Mouse (Mus musculus) embryonic fibroblast, embryonic 13.5 days (primary cell): ENCODE data around the gene Lrrc3. TPM values are rescaled to one million over a fixed set of nuclear protein-coding genes. Genes with fewer than 3 reads are reported as not detected.
A peak's percentile ranks its signal among the peaks of the same experiment; 100 is the strongest.

Experiments used
- H3K27ac ChIP-seq: 2 replicates; pipeline ENCODE4 v1.5.1; 2012; ENCODE audit warnings: low read length, control low read depth, inconsistent platforms; ENCODE audit not compliant: insufficient read depth
- H3K4me1 ChIP-seq: 2 replicates; pipeline ENCODE4 v1.6.1; 2011; ENCODE audit warnings: low read length; ENCODE audit not compliant: control insufficient read depth, insufficient read depth
- H3K4me3 ChIP-seq: 2 replicates; pipeline ENCODE4 v1.5.1; 2011; ENCODE audit warnings: mild to moderate bottlenecking, control low read depth, low read length; ENCODE audit not compliant: insufficient read depth
- CTCF ChIP-seq: IDR thresholded peaks from 2 replicates; pipeline ENCODE4 v1.5.1; 2011; ENCODE audit warnings: mild to moderate bottlenecking, control low read depth, low read length, moderate library complexity, borderline replicate concordance; ENCODE audit not compliant: insufficient read depth
- POLR2A ChIP-seq: IDR thresholded peaks from 2 replicates; pipeline ENCODE4 v1.6.1; 2011; ENCODE audit warnings: low read depth, mild to moderate bottlenecking, control low read depth, low read length, moderate library complexity
- polyA plus RNA-seq: library from polyadenylated mRNA; stranded (reverse); fragments of >200 nt; gene quantifications from 2 replicates; pipeline ENCODE4 v1.2.4, GENCODE M21; 2011; ENCODE audit warnings: low read depth; ENCODE audit not compliant: missing spikeins, insufficient read length

The Lrrc3 gene
- polyA plus RNA-seq, 1 experiment, result 1.9 TPM

- TF ChIP-seq CTCF, result peak; percentile 33; the same call in 1 of the 2 replicates
- no peak for TF ChIP-seq POLR2A
- H3K27ac ChIP-seq, result no peak overlapping the region
- H3K4me1 ChIP-seq, result no peaks in the 10 kb centered on the region
- H3K4me3 ChIP-seq, result no peak overlapping the region
These were observed 23.4 kb downstream of the Lrrc3 start for GRCm38 (mm10) chr10:77878985-77879384.

GRCm38 (mm10) chr10:77869651-77870050, 32.7 kb downstream of the Lrrc3 start:
- H3K27ac ChIP-seq, result no peak overlapping the region
- TF ChIP-seq CTCF, result no peak
- no peak for TF ChIP-seq POLR2A
- H3K4me1 ChIP-seq, result no peaks in the 10 kb centered on the region
- H3K4me3 ChIP-seq, result no peak overlapping the region

- Histone ChIP-seq H3K27ac (no peak overlapping the region), H3K4me3 (no peak overlapping the region), H3K4me1 (no peaks in the 10 kb centered on the region)
- TF ChIP-seq POLR2A (no peak), CTCF (no peak)
These were observed 34.8 kb downstream of the Lrrc3 start for GRCm38 (mm10) chr10:77867546-77867945.

- Histone ChIP-seq H3K4me3 (no peak overlapping the region), H3K27ac (no peak overlapping the region), H3K4me1 (no peaks in the 10 kb centered on the region)
- TF ChIP-seq CTCF, result no peak
- TF ChIP-seq POLR2A, result no peak
These were observed 37.6 kb downstream of the Lrrc3 start for GRCm38 (mm10) chr10:77864762-77865143.

GRCm38 (mm10) chr10:77864067-77864761, 38.1 kb downstream of the Lrrc3 start:
- Histone ChIP-seq H3K27ac (no peak overlapping the region), H3K4me1 (no peaks in the 10 kb centered on the region), H3K4me3 (no peak overlapping the region)
- TF ChIP-seq POLR2A, result no peak
- no peak for TF ChIP-seq CTCF

- Histone ChIP-seq H3K4me3 (no peak within 1 kb of the TSS), H3K27ac (no peak within 1 kb of the TSS), H3K4me1 (no peaks in the 10 kb centered on the region)
- TF ChIP-seq CTCF (no peak), POLR2A (no peak)
These were observed 40.7 kb downstream of the Lrrc3 start, which contains the start of gene Gm3285 for GRCm38 (mm10) chr10:77861675-77862074. Gene Gm3285, plus strand, starts transcription at chr10:77861975.

- H3K27ac ChIP-seq, result no peak within 1 kb of the TSS
- TF ChIP-seq CTCF, result no peak
- TF ChIP-seq POLR2A, result no peak
- no peaks in the 10 kb centered on the region for H3K4me1 ChIP-seq
- H3K4me3 ChIP-seq, result no peak within 1 kb of the TSS
These were observed 49.8 kb downstream of the Lrrc3 start, which contains the start of gene Gm10318 for GRCm38 (mm10) chr10:77852559-77852958. Gene Gm10318, plus strand, starts transcription at chr10:77852859.

Other genes starting within 250 kb of the Lrrc3 start
- gene Tspear, start 216.0 kb downstream of the Lrrc3 start, polyA plus RNA-seq, result not detected in 2 replicates
- not detected in 2 replicates for gene Gm19402, start 211.8 kb downstream of the Lrrc3 start, polyA plus RNA-seq
- gene Gm9508, start 205.3 kb downstream of the Lrrc3 start, polyA plus RNA-seq, result not detected in 2 replicates
- gene Gm10272, start 195.9 kb downstream of the Lrrc3 start, polyA plus RNA-seq, result not detected in 2 replicates
- gene Gm10024, start 191.1 kb downstream of the Lrrc3 start, polyA plus RNA-seq, result not detected in 2 replicates
- gene Gm10142, start 186.7 kb downstream of the Lrrc3 start, polyA plus RNA-seq, result not detected in 2 replicates
- gene Krtap12-1, start 181.9 kb downstream of the Lrrc3 start, polyA plus RNA-seq, result not detected in 2 replicates
- not detected in 2 replicates for gene Gm10100, start 176.1 kb downstream of the Lrrc3 start, polyA plus RNA-seq
- gene Gm18596, start 159.9 kb downstream of the Lrrc3 start, polyA plus RNA-seq, result not detected in 2 replicates
- not detected in 2 replicates for gene Gm9736, start 151.2 kb downstream of the Lrrc3 start, polyA plus RNA-seq
- gene Gm3233, start 142.9 kb downstream of the Lrrc3 start, polyA plus RNA-seq, result not detected in 2 replicates
- gene Gm3238, start 131.2 kb downstream of the Lrrc3 start, polyA plus RNA-seq, result not detected in 2 replicates
- gene Gm7138, start 125.6 kb downstream of the Lrrc3 start, polyA plus RNA-seq, result not detected in 2 replicates
- gene Gm3250, start 120.0 kb downstream of the Lrrc3 start, polyA plus RNA-seq, result not detected in 2 replicates
- gene Gm7137, start 114.3 kb downstream of the Lrrc3 start, polyA plus RNA-seq, result not detected in 2 replicates
- not detected in 2 replicates for gene Gm9639, start 107.5 kb downstream of the Lrrc3 start, polyA plus RNA-seq
- gene Gm19668, start 103.4 kb downstream of the Lrrc3 start, polyA plus RNA-seq, result not detected in 2 replicates
- not detected in 2 replicates for gene Gm9507, start 90.7 kb downstream of the Lrrc3 start, polyA plus RNA-seq
- gene Gm2696, start 87.9 kb downstream of the Lrrc3 start, polyA plus RNA-seq, result not detected in 2 replicates
- not detected in 2 replicates for gene Krtap10-4, start 75.4 kb downstream of the Lrrc3 start, polyA plus RNA-seq
- gene Krtap10-10, start 66.6 kb downstream of the Lrrc3 start, polyA plus RNA-seq, result not detected in 2 replicates
- gene Gm36176, start 55.7 kb downstream of the Lrrc3 start, polyA plus RNA-seq, result not detected in 2 replicates
- gene Gm10318, start 49.7 kb downstream of the Lrrc3 start, polyA plus RNA-seq, result not detected in 2 replicates
- not detected in 2 replicates for gene Gm3285, start 40.6 kb downstream of the Lrrc3 start, polyA plus RNA-seq
- not detected in 2 replicates for gene Trpm2, start 68.0 kb upstream of the Lrrc3 start, polyA plus RNA-seq
- gene 1810043G02Rik, start 76.0 kb upstream of the Lrrc3 start, polyA plus RNA-seq, result 10.5 and 11.9 TPM in 2 replicates
- gene Pfkl, start 107.5 kb upstream of the Lrrc3 start, polyA plus RNA-seq, result 46.8 and 59.8 TPM in 2 replicates
- gene Dnmt3l, start 139.4 kb upstream of the Lrrc3 start, polyA plus RNA-seq, result 0.45 and 1.6 TPM in 2 replicates
- not detected in 2 replicates for gene Aire, start 141.1 kb upstream of the Lrrc3 start, polyA plus RNA-seq
- gene Icosl, start 166.8 kb upstream of the Lrrc3 start, polyA plus RNA-seq, result 0.98 TPM in 1 of 2 replicates, not detected in the other